Mouse (Mus musculus) B cell, adult 2 months (primary cell): ENCODE results near the gene Snd1.
"Not testable (repeated sequence)": the region's sequence is repeated elsewhere in the genome, so short reads cannot be mapped to it uniquely, and the experiment has no call there.

Source experiments
- DNase-seq, 2 experiments: peaks; one replicate each; pipeline ENCODE4 v3.0.0; 2022

Gene Snd1

GRCm38 (mm10) chr6:28486471-28486870 lies 11.5 kb downstream of the Snd1 start:
- peak; percentile 6 to 19 for DNase-seq

DNA sequence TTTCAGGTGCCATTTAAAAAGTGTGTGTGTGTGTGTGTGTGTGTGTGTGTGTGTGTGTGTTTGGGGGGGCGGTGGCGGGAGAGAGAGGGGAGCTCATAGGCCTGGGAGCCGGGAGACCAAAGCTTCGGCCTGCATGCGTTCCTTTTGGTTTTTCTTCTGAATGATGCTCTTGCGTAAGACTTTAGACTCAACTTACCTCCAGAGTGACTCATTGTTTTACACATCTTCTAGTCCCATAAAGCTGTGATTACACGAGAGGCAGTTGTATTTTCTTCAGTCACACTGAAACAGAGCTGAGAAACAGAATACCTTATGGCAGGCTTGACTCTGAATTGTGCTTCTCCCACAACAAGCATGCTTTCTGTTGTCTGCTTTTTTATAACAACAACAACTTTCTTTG lies 12.0 kb downstream of the Snd1 start:
- DNase-seq = peak; percentile 8 to 11

GRCm38 (mm10) chr6:28488204-28488851 lies 13.4 kb downstream of the Snd1 start:
- no peak for DNase-seq

DNA sequence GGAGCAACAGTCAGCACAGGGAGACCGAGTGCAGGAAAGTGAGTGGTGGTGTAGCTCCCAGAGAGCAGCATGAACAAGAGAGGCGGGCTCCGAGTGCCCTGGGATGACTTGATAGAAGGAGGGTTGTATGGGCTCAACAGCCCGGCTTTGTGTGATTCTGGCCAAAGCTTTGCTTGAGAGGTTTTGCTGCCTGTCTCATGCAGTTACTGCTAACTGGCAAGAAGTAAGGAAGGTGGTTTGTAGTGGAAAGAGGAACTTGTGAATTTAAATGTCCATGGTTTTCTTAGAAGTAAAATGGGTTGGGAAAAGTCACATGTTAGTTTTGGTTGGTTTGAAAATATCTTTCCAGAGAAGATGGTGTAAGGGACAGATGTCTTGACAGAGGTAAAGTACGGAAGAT lies 15.7 kb downstream of the Snd1 start:
- no peak for DNase-seq

DNA sequence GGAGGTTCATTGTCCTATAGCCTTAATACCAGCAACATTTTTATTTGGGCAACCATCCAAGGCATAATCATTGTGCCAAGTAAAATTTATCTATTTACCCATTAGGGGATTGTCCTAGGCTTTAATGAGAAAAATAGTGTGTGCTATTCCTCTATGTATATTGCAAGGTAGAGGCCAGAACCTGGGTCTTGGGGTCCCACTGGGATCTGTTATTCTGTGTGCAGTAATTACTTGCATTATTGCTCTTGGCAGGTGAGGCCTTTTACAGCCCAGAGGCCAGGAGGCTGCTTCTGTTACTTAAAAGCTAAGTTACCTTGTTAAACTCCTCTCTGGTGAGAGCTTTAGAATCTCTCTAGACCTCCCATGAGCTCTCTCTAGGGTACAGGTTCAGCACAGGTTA lies 16.3 kb downstream of the Snd1 start:
- no peak for DNase-seq

DNA sequence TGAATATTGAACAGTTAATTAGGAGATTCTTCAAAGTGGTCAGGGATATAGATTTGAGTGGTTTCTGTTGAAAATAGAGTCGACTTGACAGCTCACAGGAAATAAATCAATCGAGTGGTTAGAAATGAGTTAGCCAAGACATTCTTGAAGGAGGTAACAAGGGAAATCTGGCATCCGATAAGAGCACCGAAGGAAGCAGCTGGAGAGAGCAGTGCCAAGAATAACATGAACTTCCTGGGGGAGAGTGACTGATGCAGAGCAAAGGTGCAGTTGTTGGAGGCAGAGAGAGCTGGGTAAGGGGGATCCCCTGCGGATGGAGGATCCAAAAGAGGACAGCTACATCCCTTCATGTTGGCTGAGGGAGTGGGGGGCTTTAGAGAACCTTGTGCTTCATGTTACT lies 22.9 kb downstream of the Snd1 start:
- no peak for DNase-seq

- DNase-seq = no peak
These were observed 27.6 kb downstream of the Snd1 start for GRCm38 (mm10) chr6:28502576-28502975.

GRCm38 (mm10) chr6:28503148-28503547 lies 28.2 kb downstream of the Snd1 start:
- DNase-seq = no peak

- no peak for DNase-seq
These were observed 29.7 kb downstream of the Snd1 start for GRCm38 (mm10) chr6:28504611-28505010.

DNA sequence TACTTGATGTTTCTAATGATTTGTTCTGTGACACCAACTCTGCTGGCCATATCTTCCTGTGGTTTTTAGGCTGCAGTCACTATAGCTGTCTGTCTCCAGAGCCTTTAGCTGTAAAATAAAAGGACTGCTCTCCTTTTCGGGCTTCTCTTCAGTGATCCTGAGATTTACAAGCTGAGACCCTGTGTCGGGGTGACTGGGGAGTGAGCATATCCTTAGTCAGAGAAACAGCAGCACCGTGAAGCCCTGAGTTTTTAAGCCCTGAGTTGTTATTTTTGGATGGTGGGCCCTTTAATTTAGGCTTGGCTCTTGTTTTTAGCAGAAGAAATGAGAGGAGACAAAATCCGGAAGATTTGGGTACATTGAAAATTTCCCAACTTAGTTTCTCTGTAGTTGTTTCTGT lies 32.8 kb downstream of the Snd1 start:
- no peak for DNase-seq

DNA sequence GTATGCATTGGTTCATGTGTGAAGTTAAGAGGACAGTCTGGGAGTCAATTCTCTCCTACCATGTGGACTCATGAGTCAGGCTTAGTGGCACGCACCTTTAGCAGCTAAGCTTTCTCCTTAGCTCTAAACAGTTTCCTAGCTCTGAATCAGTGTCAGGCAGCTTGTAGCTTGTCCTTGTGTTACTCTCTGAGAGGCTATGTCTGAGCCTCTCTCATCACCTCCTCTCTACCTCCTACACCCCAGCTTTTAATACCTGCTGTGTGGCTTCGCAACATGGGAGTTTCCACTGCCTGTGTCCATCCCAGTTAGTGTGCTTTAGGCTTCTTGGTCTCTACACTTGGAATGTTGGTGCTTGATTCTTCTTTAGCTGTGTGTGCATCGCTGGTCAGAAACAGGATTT lies 39.3 kb downstream of the Snd1 start:
- no peak for DNase-seq

DNA sequence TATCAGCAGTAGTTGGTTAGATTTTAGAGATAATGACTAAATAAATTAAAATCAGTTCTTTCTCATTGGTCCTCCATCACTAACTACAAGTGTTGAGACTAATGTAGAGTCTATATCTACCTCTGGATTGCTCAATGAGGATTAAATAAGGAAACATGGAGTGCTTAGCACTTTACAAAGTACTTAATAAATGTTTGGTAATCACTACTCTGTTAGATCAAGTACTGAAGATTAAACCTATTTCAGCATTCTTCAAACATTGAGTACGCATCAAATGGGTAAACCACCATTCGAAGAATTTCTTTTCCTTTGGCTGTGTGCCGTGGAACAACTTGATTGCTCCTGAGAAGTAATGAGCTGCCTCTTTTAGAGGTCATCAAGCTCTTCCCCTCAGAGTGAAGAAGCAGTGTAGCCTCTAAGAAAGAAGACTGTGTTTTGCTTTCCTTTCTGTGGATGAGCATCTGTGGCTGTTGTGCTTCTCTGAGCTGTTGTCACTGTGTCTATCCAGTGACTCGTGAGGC lies 40.0 kb downstream of the Snd1 start:
- no peak for DNase-seq

DNA sequence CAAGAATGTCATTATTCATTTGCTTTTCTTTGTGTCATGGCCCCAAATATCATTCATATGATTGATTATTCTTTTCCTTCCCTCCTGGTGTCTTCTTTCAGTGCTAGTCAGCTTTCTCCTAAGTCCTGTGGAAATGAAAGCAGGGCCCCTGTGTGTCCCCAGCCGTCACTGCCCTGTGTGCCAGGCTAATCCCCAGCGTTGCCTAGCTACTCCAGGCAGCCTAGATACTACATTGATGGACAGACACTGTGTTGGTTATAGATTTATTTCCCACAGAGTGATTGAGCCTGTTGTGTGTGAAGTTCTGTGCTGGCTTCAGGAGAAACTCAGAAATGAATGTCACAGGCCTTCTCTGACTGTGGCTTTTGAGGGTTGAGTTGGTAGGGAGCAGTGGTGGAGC lies 41.7 kb downstream of the Snd1 start:
- no peak for DNase-seq

DNA sequence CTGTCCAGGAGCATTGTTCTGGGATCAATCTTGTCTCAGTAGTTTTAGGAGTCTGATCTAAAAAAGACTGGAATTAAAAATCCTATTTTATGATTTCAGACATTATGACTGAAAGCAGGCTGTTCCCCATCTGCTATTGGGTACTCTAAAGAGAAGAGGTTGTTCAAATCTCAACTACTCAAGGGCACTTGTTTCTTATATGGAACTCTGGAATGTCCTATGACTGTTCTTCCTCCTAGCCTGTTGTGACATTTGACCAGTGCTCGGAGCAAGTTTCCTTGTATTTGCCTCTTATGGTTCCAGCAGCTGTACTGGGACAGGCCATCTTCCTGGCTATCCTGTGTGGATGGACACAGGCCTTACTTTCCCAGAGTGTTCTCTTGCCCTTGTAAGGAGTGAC lies 42.1 kb downstream of the Snd1 start:
- DNase-seq = no peak

DNA sequence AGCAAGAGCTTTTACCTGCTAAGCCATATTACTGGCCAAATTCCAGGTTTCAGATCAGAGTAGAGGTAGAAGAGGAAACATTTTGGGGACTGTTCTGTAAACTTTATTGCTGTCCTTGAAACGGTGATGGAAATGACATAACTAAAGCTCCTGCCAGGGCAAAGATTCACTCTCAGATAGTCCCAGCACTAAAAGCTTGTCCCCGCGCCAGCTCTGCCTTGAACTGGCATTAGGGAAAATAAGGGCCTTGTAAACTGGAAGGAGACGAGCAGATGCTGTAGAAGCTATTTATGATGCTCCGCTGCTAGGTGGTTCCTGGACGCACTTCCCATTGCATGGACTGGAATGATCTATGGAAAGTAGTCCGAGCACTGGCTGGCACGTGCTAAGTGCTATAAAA lies 44.5 kb downstream of the Snd1 start:
- no peak for DNase-seq

DNA sequence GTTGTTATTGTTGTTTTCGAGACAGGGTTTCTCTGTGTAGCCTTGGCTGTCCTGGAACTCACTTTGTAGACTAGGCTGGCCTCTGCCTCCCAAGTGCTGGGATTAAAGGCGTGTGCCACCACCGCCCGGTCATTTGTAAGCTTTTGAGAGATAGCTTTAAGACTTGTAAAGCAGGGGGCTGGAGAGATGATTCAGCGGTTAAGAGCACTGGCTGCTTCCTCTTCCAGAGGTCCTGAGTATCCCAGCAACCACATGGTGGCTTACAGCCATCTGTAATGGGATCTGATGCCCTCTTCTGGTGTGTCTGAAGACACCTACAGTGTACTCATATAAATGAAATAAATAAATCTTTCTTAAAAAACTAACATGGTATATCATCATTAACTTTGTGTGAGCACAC lies 45.8 kb downstream of the Snd1 start:
- DNase-seq = not testable (repeated sequence)

GRCm38 (mm10) chr6:28521416-28521815 lies 46.5 kb downstream of the Snd1 start:
- DNase-seq = no peak

GRCm38 (mm10) chr6:28525589-28525988 lies 50.6 kb downstream of the Snd1 start:
- no peak for DNase-seq

- no peak for DNase-seq
These were observed 52.5 kb downstream of the Snd1 start for GRCm38 (mm10) chr6:28527459-28527858.

GRCm38 (mm10) chr6:28528208-28528607 lies 53.3 kb downstream of the Snd1 start:
- DNase-seq = no peak

- no peak for DNase-seq
These were observed 61.5 kb downstream of the Snd1 start for GRCm38 (mm10) chr6:28536464-28536863.

- DNase-seq = no peak
These were observed 63.0 kb downstream of the Snd1 start for GRCm38 (mm10) chr6:28537851-28538527.

DNA sequence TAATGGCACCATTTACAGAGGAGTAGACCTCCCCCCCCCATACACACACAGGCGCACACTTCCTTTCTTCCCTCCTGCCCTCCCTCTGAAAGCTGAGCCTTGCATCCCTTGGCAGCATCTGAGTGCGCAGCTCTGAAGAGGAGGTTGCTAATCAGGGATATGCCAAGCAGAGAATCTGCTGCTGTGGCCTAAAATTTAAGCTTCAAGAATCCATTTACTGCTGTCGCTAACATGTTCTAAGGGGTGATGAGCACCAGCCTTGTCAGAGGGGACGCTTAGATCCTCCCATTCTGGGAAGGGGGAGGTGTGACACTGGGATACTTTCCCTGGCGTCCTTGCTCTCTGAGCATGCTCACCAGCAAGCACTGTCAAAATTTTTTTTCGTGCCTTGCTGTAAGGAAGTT lies 67.4 kb downstream of the Snd1 start:
- DNase-seq = no peak

DNA sequence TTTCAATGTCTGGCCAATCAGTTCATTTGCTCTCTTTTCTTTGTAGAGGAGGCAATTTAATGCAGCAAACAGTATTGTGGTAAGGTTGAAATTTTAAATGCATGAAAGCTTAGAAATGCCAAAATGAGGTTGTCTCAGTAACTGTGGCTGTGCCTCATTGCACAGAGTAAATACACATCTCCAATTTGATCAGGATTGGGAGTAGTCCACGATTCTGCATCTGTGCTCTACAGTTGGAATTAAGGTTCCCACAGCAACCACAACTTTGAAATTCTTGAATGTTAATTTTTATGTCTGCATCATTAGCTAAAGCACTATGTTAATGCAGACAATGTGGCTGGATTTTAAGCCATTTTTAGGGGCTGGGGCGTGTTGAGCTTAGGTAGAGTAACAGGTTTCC lies 72.0 kb downstream of the Snd1 start:
- DNase-seq = no peak

- DNase-seq = no peak
These were observed 74.4 kb downstream of the Snd1 start for GRCm38 (mm10) chr6:28549374-28549773.
